Mouse (Mus musculus): ENCODE results near the gene Plagl1. TPM values are rescaled to one million over a fixed set of nuclear protein-coding genes. Genes with fewer than 3 reads are reported as not detected.

Plagl1 gene
- total RNA-seq, 1 experiment from 2014 or later: 1.7 TPM

GRCm38 (mm10) chr10:13065129-13065752 is 4.9 kb downstream of the Plagl1 start:
- ATAC-seq (replicated peaks in 1 of 2; ENCODE audit: insufficient read depth in 1 of 2, low FRiP score in 2 of 2, low TSS enrichment in 1 of 2, low read depth in 1 of 2, poor library complexity in 2 of 2, severe bottlenecking in 2 of 2): no peak

DNA sequence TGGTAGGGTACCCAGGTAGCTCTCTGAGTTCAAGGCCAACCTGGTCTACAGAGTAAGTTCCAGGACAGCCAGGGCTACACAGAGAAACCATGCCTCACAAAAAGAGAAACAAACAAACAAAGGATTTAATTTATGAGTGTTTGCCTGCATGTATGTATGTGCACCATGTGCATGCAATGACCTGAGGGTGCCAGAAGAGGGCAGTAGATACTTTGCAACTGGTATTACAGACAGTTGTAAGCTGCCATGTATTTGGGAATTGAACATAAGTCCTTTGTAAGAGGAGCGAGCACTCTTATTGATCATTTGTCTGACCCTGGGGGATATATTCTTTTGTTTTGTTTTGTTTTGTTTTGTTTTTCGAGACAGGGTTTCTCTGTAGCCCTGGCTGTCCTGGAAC is 10.7 kb downstream of the Plagl1 start:
- ATAC-seq (replicated peaks in 1 of 2; ENCODE audit: insufficient read depth in 1 of 2, low FRiP score in 2 of 2, low TSS enrichment in 1 of 2, low read depth in 1 of 2, poor library complexity in 2 of 2, severe bottlenecking in 2 of 2): no peak

- ATAC-seq (replicated peaks in 1 of 2; ENCODE audit: insufficient read depth in 1 of 2, low FRiP score in 2 of 2, low TSS enrichment in 1 of 2, low read depth in 1 of 2, poor library complexity in 2 of 2, severe bottlenecking in 2 of 2): no peak
Measured at GRCm38 (mm10) chr10:13076807-13077532, 16.7 kb downstream of the Plagl1 start.

DNA sequence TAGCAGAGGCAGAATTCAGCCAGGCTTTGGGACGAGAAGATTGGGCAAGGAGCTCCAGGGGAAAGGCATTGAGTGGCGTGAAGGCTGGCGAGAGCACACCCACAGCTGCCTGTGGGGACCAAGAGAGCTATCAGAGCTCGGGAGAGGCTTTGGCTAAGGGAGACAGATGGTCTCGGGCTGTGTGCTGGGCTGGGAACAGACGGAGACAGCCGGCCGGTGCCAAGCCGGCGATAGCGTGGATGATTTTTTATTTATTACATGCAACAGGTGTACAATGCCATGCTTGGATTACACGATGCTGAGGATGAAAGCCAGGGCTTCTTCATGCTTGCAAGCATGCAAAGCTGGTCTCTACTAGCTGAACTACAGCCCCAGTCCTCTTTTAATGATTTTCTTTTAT is 22.2 kb downstream of the Plagl1 start:
- ATAC-seq (replicated peaks in 1 of 2; ENCODE audit: insufficient read depth in 1 of 2, low FRiP score in 2 of 2, low TSS enrichment in 1 of 2, low read depth in 1 of 2, poor library complexity in 2 of 2, severe bottlenecking in 2 of 2): no peak

DNA sequence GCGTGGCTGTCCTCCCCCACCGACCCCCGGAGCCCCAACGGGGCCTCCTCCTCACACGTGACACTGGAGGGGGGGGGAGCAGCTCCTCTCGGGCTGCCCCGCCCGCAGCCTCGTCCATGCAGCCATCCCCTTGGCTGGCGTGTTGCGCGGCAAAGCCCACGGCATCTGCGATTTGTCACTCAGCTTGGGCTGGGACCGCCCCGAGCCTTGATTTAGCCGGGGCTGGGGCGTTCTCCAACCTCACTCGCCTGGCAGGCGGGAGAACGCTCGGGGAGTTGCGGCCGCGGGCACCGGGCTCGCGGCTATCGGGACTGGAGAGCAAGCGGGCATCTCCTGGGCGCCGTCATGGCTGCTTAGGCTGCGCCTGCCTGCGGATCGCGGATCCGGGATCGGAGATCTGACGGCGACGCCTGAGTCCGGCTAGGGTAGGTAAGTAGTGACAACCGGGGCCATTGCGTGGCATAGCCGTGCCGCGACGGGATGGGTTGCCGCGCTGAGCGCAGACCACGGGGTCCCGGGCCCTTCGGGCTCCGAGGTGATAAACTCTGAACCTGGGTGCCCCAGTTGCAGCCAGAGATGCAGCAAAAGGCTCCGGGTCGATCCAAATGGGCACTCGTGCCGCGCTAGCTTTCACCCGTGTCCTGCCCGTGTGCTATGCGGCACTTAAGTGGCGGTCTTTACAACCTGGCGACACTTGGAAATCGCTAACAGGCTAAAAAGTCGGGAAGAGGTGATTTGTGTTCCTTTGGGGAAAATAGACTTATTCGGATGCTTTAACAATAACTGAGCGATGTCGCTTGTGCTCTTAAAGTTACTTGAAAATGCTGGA is 30.5 kb downstream of the Plagl1 start:
- ATAC-seq (replicated peaks in 1 of 2; ENCODE audit: insufficient read depth in 1 of 2, low FRiP score in 2 of 2, low TSS enrichment in 1 of 2, low read depth in 1 of 2, poor library complexity in 2 of 2, severe bottlenecking in 2 of 2): peak in 1 of 2 experiments; percentile 49; a peak in 3 of 4 replicates

- no peak for ATAC-seq (replicated peaks in 1 of 2; ENCODE audit: insufficient read depth in 1 of 2, low FRiP score in 2 of 2, low TSS enrichment in 1 of 2, low read depth in 1 of 2, poor library complexity in 2 of 2, severe bottlenecking in 2 of 2)
Measured at GRCm38 (mm10) chr10:13092996-13093395, 32.7 kb downstream of the Plagl1 start.

- no peak for ATAC-seq (replicated peaks in 1 of 2; ENCODE audit: insufficient read depth in 1 of 2, low FRiP score in 2 of 2, low TSS enrichment in 1 of 2, low read depth in 1 of 2, poor library complexity in 2 of 2, severe bottlenecking in 2 of 2)
Measured at GRCm38 (mm10) chr10:13098895-13099294, 38.6 kb downstream of the Plagl1 start.

DNA sequence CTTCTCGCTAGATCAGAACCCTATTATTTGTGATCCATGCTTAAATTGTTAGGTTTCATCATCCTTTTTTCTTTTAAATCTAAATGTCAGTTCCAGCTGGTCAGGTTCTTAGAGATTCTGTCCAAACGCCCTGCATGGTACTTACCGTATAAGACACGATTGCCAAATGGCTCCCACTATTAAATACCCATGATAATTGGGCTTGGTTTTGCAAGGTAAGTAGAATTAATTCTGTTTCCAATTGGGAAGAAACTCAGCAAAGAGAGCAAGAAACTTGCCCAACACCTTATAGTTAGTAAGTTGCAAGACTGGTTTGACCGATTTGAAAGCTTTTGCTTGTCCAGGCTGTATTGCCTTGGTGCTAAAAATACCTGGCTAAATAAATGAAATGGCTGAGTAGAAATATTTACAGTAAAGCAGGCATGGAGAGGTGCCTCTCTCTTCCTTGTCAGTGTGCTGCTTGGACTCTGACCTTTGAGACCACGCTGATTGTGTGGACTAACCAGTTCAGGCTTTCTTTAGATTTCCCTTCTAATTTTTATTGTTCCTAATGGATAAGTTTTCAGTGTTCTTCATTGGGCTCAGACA is 39.9 kb downstream of the Plagl1 start:
- ATAC-seq (replicated peaks in 1 of 2; ENCODE audit: insufficient read depth in 1 of 2, low FRiP score in 2 of 2, low TSS enrichment in 1 of 2, low read depth in 1 of 2, poor library complexity in 2 of 2, severe bottlenecking in 2 of 2): no peak

GRCm38 (mm10) chr10:13102360-13102759 is 42.1 kb downstream of the Plagl1 start:
- ATAC-seq (replicated peaks in 1 of 2; ENCODE audit: insufficient read depth in 1 of 2, low FRiP score in 2 of 2, low TSS enrichment in 1 of 2, low read depth in 1 of 2, poor library complexity in 2 of 2, severe bottlenecking in 2 of 2): no peak

GRCm38 (mm10) chr10:13103838-13104237 is 43.5 kb downstream of the Plagl1 start:
- no peak for ATAC-seq (replicated peaks in 1 of 2; ENCODE audit: insufficient read depth in 1 of 2, low FRiP score in 2 of 2, low TSS enrichment in 1 of 2, low read depth in 1 of 2, poor library complexity in 2 of 2, severe bottlenecking in 2 of 2)

DNA sequence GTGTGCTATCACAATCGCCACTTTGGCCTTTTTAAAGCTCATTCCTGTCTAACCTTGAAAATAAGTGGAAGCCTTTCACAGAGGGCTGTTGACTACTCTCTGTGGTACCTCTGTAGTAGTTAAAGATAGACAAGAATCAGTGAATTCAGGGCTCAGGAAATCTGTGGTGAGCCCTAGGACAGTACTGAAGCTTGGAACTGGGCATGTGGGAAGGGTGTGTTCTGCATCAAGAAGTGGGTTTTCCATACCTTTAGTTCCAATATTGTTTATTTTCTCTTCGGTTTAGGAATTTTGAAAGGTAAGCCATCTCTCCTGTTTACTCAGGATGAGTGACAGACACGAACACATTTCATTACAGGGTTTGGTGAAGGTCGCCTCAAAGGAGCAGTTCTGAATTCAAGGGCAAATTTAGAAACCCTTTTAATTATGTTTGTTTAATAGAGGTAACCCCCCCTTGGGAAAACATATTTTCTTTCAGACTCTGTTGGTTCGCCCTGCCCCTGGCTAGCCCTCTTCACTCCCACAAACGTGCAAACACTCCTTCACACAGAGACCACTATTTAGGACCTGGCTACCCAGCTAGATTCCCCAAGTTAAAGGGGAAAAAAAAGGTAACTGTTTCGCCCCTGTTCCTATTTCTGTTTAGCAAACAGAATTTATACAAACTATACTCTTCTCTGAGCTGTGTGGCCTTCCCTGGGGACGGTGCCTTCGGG is 46.8 kb downstream of the Plagl1 start:
- no peak for ATAC-seq (replicated peaks in 1 of 2; ENCODE audit: insufficient read depth in 1 of 2, low FRiP score in 2 of 2, low TSS enrichment in 1 of 2, low read depth in 1 of 2, poor library complexity in 2 of 2, severe bottlenecking in 2 of 2)

GRCm38 (mm10) chr10:13108021-13108548 is 47.8 kb downstream of the Plagl1 start:
- ATAC-seq (replicated peaks in 1 of 2; ENCODE audit: insufficient read depth in 1 of 2, low FRiP score in 2 of 2, low TSS enrichment in 1 of 2, low read depth in 1 of 2, poor library complexity in 2 of 2, severe bottlenecking in 2 of 2): no peak

GRCm38 (mm10) chr10:13108847-13109246 is 48.5 kb downstream of the Plagl1 start:
- no peak for ATAC-seq (replicated peaks in 1 of 2; ENCODE audit: insufficient read depth in 1 of 2, low FRiP score in 2 of 2, low TSS enrichment in 1 of 2, low read depth in 1 of 2, poor library complexity in 2 of 2, severe bottlenecking in 2 of 2)

DNA sequence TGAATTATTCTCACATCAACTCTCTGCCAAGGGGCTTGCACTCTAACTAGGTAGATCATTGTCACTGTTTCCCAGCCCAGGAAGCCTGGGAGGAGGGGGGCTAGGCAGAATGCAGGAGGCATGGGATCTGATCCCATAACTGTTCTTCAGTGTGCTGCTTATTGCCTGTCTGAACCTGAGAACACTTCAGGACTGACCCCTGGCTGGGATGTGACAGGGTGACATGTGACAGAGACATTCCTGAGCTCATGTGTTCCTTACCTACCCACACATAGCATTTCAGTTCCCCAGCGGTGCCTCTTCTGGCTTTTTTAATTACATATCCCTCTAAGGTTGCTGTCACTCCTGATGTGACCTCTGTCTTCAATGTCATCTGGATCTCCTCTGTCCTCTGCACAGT is 49.5 kb downstream of the Plagl1 start:
- ATAC-seq (replicated peaks in 1 of 2; ENCODE audit: insufficient read depth in 1 of 2, low FRiP score in 2 of 2, low TSS enrichment in 1 of 2, low read depth in 1 of 2, poor library complexity in 2 of 2, severe bottlenecking in 2 of 2): no peak

DNA sequence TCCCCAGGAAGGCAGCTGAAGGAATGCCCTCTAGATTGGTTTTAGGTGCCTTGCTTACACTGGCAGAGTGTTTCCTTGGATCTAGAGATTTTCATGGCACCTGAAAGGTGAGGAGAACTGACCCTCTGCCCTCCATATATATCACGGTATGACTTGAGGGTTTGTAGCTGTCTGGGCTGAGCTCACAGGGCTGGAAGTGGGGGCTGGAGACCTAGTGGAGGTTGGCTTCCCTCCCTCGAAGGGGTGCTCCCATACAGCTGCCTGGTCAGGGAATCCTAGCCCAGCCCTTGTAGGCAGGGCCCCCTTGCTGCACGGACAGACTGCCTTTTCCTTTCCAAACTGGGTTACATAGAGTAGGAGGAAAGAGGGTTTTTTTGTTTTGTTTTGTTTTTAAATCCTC is 52.5 kb downstream of the Plagl1 start:
- no peak for ATAC-seq (replicated peaks in 1 of 2; ENCODE audit: insufficient read depth in 1 of 2, low FRiP score in 2 of 2, low TSS enrichment in 1 of 2, low read depth in 1 of 2, poor library complexity in 2 of 2, severe bottlenecking in 2 of 2)

- no peak for ATAC-seq (replicated peaks in 1 of 2; ENCODE audit: insufficient read depth in 1 of 2, low FRiP score in 2 of 2, low TSS enrichment in 1 of 2, low read depth in 1 of 2, poor library complexity in 2 of 2, severe bottlenecking in 2 of 2)
Measured at GRCm38 (mm10) chr10:13113641-13114040, 53.3 kb downstream of the Plagl1 start.

DNA sequence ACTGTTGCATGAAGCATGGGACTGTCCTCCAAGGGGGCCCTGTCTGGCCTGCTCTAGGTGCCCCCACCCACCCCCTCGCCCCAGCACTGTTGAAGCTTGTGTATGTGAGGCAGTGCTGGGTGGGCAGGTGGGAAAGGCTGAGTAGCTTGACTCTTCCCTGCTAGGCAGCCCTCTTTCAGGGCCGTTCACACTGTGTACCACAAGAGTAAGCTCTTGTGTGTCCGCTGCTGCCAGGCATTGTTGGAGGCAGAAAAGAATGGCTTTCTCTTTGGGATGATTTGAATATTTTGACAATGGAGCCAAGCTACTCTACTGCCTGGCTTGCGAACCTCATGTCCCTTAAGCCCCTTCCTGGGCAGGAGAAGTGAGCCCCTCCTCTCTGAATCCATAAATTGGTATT is 54.7 kb downstream of the Plagl1 start:
- no peak for ATAC-seq (replicated peaks in 1 of 2; ENCODE audit: insufficient read depth in 1 of 2, low FRiP score in 2 of 2, low TSS enrichment in 1 of 2, low read depth in 1 of 2, poor library complexity in 2 of 2, severe bottlenecking in 2 of 2)
